Mouse (Mus musculus) liver, postnatal 0 days (tissue): ENCODE measurements around the gene Cyp2t4. TPM values are rescaled to one million over a fixed set of nuclear protein-coding genes. Genes with fewer than 3 reads are reported as not detected.

Source experiments
- ATAC-seq: fragments of 200-750 bp; cut with Nextera tagmentation; 2 replicates; pipeline ENCODE4 v1.8.0; 2017; ENCODE audit warnings: mild to moderate bottlenecking, moderate library complexity
- DNase-seq: peaks from one replicate; pipeline ENCODE4 v3.0.0-alpha.2; 2016
- H3K27ac ChIP-seq: fragments of 300-500 bp; sonication (generic); 2 replicates; pipeline ENCODE4 v1.5.1; 2014; ENCODE audit warnings: antibody characterized with exemption, moderate library complexity, mild to moderate bottlenecking, low read depth
- H3K27me3 ChIP-seq: fragments of 300-500 bp; sonication (generic); 2 replicates; pipeline ENCODE4 v1.6.1; 2014; ENCODE audit warnings: low read length, control low read depth, mixed read lengths; ENCODE audit not compliant: insufficient read depth
- H3K36me3 ChIP-seq: fragments of 300-500 bp; sonication (generic); replicated peaks from 2 replicates; pipeline ENCODE4 v1.6.1; 2014; ENCODE audit warnings: mild to moderate bottlenecking, control low read depth, low read length, moderate library complexity, mixed read lengths; ENCODE audit not compliant: insufficient read depth
- H3K4me1 ChIP-seq: fragments of 300-500 bp; sonication (generic); 2 replicates; pipeline ENCODE4 v1.6.1; 2014; ENCODE audit warnings: antibody characterized with exemption, mild to moderate bottlenecking, control low read depth; ENCODE audit not compliant: insufficient read depth
- H3K4me2 ChIP-seq: fragments of 300-500 bp; sonication (generic); 2 replicates; pipeline ENCODE4 v1.6.1; 2014; ENCODE audit warnings: low read depth, mild to moderate bottlenecking, low read length, moderate library complexity, mixed read lengths
- H3K4me3 ChIP-seq: fragments of 300-500 bp; sonication (generic); 2 replicates; pipeline ENCODE4 v1.5.1; 2014; ENCODE audit warnings: low read depth, low read length
- H3K9ac ChIP-seq: fragments of 300-500 bp; sonication (generic); replicated peaks from 2 replicates; pipeline ENCODE4 v1.6.1; 2014; ENCODE audit warnings: mild to moderate bottlenecking, moderate library complexity
- H3K9me3 ChIP-seq: fragments of 300-500 bp; sonication (generic); 2 replicates; pipeline ENCODE4 v1.6.1; 2016; ENCODE audit warnings: mild to moderate bottlenecking, control low read depth, low read length, mixed read lengths
- CTCF ChIP-seq: sonication (generic); IDR thresholded peaks from 2 replicates; pipeline ENCODE4 v1.5.1; 2016; ENCODE audit warnings: antibody characterized with exemption, low read depth
- EP300 ChIP-seq: IDR thresholded peaks from 2 replicates; pipeline ENCODE4 v1.6.1; 2016; ENCODE audit warnings: antibody characterized with exemption, low read depth, mild to moderate bottlenecking
- WGBS: fragments of 180-500 bp; shearing (Covaris S2); extraction: QIAGEN DNeasy Blood & Tissue Kit; methylation state at CpG from one replicate; pipeline ENCODE4 v1.1.7; 2014; ENCODE audit not compliant: insufficient replicate concordance; 5-methylcytosine and 5-hydroxymethylcytosine counted together
- polyA plus RNA-seq: library from polyadenylated mRNA; unstranded; fragments of >200 nt; fragmentation: Nextera tagmentation; extraction: Ambion mirVana; gene quantifications from 2 replicates; pipeline ENCODE4 v1.2.1, GENCODE M21; 2015

The Cyp2t4 gene
- polyA plus RNA-seq, 1 experiment from 2014 or later: not detected

GRCm38 (mm10) chr7:27162780-27163449 is 9.4 kb downstream of the Cyp2t4 start:
- no peaks in the 10 kb centered on the region for H3K27me3 ChIP-seq
- 71% methylated on average over 5 of the region's 5 CpGs for WGBS
- H3K36me3 ChIP-seq: peaks cover 39% of the 10 kb centered on the region
- ATAC-seq (no peak), DNase-seq (no peak)
- H3K9ac ChIP-seq: peak overlapping the region; percentile 82
- H3K4me2 ChIP-seq: peak overlapping the region; percentile 61
- H3K4me3 ChIP-seq: 0 out of 2 replicates have a peak overlapping the region, but pooled peaks have one; percentile 15
- H3K4me1 ChIP-seq: peaks cover 50% of the 10 kb centered on the region
- H3K27ac ChIP-seq: peak overlapping the region; percentile 22; the same call in 1 of the 2 replicates
- TF ChIP-seq CTCF (no peak), EP300 (no peak)
- H3K9me3 ChIP-seq: no peaks in the 10 kb centered on the region

GRCm38 (mm10) chr7:27163450-27163805 is 9.9 kb downstream of the Cyp2t4 start:
- ATAC-seq: no peak
- Histone ChIP-seq H3K27ac (no peak overlapping the region), H3K9ac (peak overlapping the region; percentile 82), H3K27me3 (no peaks in the 10 kb centered on the region), H3K9me3 (no peaks in the 10 kb centered on the region), H3K4me3 (0 out of 2 replicates have a peak overlapping the region, but pooled peaks have one; percentile 15), H3K4me1 (peaks cover 53% of the 10 kb centered on the region), H3K4me2 (peak overlapping the region; percentile 61), H3K36me3 (peaks cover 35% of the 10 kb centered on the region)
- TF ChIP-seq CTCF: no peak
- no peak for TF ChIP-seq EP300
- no peak for DNase-seq
- 79% methylated on average over 5 of the region's 5 CpGs for WGBS

GRCm38 (mm10) chr7:27164112-27164947 is 10.8 kb downstream of the Cyp2t4 start:
- no peak for ATAC-seq

GRCm38 (mm10) chr7:27165007-27165655 is 11.6 kb downstream of the Cyp2t4 start:
- H3K27ac ChIP-seq: peak overlapping the region; percentile 97
- H3K27me3 ChIP-seq: no peaks in the 10 kb centered on the region
- DNase-seq: peak; percentile 50
- TF ChIP-seq EP300 (no peak), CTCF (no peak)
- peak overlapping the region; percentile 61 for H3K4me2 ChIP-seq
- H3K36me3 ChIP-seq: peaks cover 18% of the 10 kb centered on the region
- no peaks in the 10 kb centered on the region for H3K9me3 ChIP-seq
- 78% methylated on average over 22 of the region's 23 CpGs for WGBS
- peak overlapping the region; percentile 82 for H3K9ac ChIP-seq
- peak overlapping the region; percentile 68 for H3K4me3 ChIP-seq
- ATAC-seq: no peak
- H3K4me1 ChIP-seq: peaks cover 56% of the 10 kb centered on the region

More at GRCm38 (mm10) chr7:27164112-27164947, 10.8 kb downstream of the Cyp2t4 start:
- peak overlapping the region; percentile 68 for H3K4me3 ChIP-seq
- H3K27ac ChIP-seq: 0 out of 2 replicates have a peak overlapping the region, but pooled peaks have one; percentile 97
- peak overlapping the region; percentile 61 for H3K4me2 ChIP-seq
- peaks cover 58% of the 10 kb centered on the region for H3K4me1 ChIP-seq
- H3K36me3 ChIP-seq: peaks cover 26% of the 10 kb centered on the region
- DNase-seq: no peak
- peak overlapping the region; percentile 82 for H3K9ac ChIP-seq
- no peaks in the 10 kb centered on the region for H3K9me3 ChIP-seq
- no peaks in the 10 kb centered on the region for H3K27me3 ChIP-seq
- TF ChIP-seq EP300 (no peak), CTCF (no peak)
- WGBS: 84% methylated on average over 33 of the region's 33 CpGs

GRCm38 (mm10) chr7:27165696-27166095 is 12.2 kb downstream of the Cyp2t4 start:
- Histone ChIP-seq H3K27ac (peak overlapping the region; percentile 97), H3K36me3 (peaks cover 14% of the 10 kb centered on the region), H3K27me3 (no peaks in the 10 kb centered on the region), H3K4me3 (peak overlapping the region; percentile 68), H3K4me2 (peak overlapping the region; percentile 61), H3K9ac (peak overlapping the region; percentile 82), H3K4me1 (peaks cover 52% of the 10 kb centered on the region), H3K9me3 (no peaks in the 10 kb centered on the region)
- DNase-seq (no peak), ATAC-seq (no peak)
- WGBS: 4% methylated on average over 8 of the region's 8 CpGs
- TF ChIP-seq EP300 (no peak), CTCF (no peak)

- DNase-seq: peak; percentile 91
Observed at GRCm38 (mm10) chr7:27166229-27166613, 12.7 kb downstream of the Cyp2t4 start.

More at GRCm38 (mm10) chr7:27166229-27166613, 12.7 kb downstream of the Cyp2t4 start:
- WGBS: 0% methylated on average over 19 of the region's 43 CpGs
- peak overlapping the region; percentile 68 for H3K4me3 ChIP-seq
- peak; percentile 76 for ATAC-seq
- H3K4me1 ChIP-seq: peaks cover 47% of the 10 kb centered on the region
- no peak for TF ChIP-seq CTCF
- no peak for TF ChIP-seq EP300
- H3K27me3 ChIP-seq: no peaks in the 10 kb centered on the region
- H3K27ac ChIP-seq: peak overlapping the region; percentile 97
- peaks cover 13% of the 10 kb centered on the region for H3K36me3 ChIP-seq
- H3K9ac ChIP-seq: peak overlapping the region; percentile 82
- no peaks in the 10 kb centered on the region for H3K9me3 ChIP-seq
- H3K4me2 ChIP-seq: peak overlapping the region; percentile 61
